Mouse (Mus musculus) stomach, embryonic 16.5 days (tissue): ENCODE data around the gene Smarca4. TPM values are rescaled to one million over a fixed set of nuclear protein-coding genes. Genes with fewer than 3 reads are reported as not detected.
A peak's percentile ranks its signal among the peaks of the same experiment; 100 is the strongest.

Source experiments
- ATAC-seq: fragments of 200-750 bp; cut with Nextera tagmentation; 2 replicates; pipeline ENCODE4 v1.8.0; 2017; ENCODE audit warnings: moderate number of reproducible peaks, moderate TSS enrichment; ENCODE audit not compliant: insufficient read depth, low FRiP score
- H3K27ac ChIP-seq: fragments of 300-500 bp; sonication (generic); 2 replicates; pipeline ENCODE4 v1.5.1; 2014; ENCODE audit warnings: low read length
- H3K27me3 ChIP-seq: fragments of 300-500 bp; sonication (generic); 2 replicates; pipeline ENCODE4 v1.6.1; 2014; ENCODE audit warnings: low read length, control low read depth, mixed read lengths; ENCODE audit not compliant: control insufficient read depth, insufficient read depth
- H3K36me3 ChIP-seq: fragments of 300-500 bp; sonication (generic); 2 replicates; pipeline ENCODE4 v1.6.1; 2014; ENCODE audit warnings: low read length; ENCODE audit not compliant: control insufficient read depth, insufficient read depth
- H3K4me1 ChIP-seq: fragments of 300-500 bp; sonication (generic); 2 replicates; pipeline ENCODE4 v1.6.1; 2014; ENCODE audit warnings: low read length, control low read depth, mixed read lengths; ENCODE audit not compliant: control insufficient read depth, insufficient read depth
- H3K4me2 ChIP-seq: fragments of 300-500 bp; sonication (generic); 2 replicates; pipeline ENCODE4 v1.6.1; 2014; ENCODE audit warnings: low read depth, low read length, mixed read lengths
- H3K4me3 ChIP-seq: fragments of 300-500 bp; sonication (generic); replicated peaks from 2 replicates; pipeline ENCODE4 v1.5.1; 2014; ENCODE audit warnings: mild to moderate bottlenecking, low read length
- H3K9ac ChIP-seq: fragments of 300-500 bp; sonication (generic); 2 replicates; pipeline ENCODE4 v1.6.1; 2014; ENCODE audit warnings: low read length
- H3K9me3 ChIP-seq: fragments of 300-500 bp; sonication (generic); replicated peaks from 2 replicates; pipeline ENCODE4 v1.6.1; 2016; ENCODE audit warnings: low read length, control low read depth; ENCODE audit not compliant: control insufficient read depth
- WGBS: fragments of 180-500 bp; shearing (Covaris S2); extraction: QIAGEN DNeasy Blood & Tissue Kit; methylation state at CpG from one replicate; pipeline ENCODE4 v1.1.7; 2014; 5-methylcytosine and 5-hydroxymethylcytosine counted together
- polyA plus RNA-seq: library from polyadenylated mRNA; unstranded; fragments of >200 nt; fragmentation: Nextera tagmentation; extraction: Ambion mirVana; gene quantifications from 2 replicates; pipeline ENCODE4 v1.2.1, GENCODE M21; 2015

Smarca4 gene
- polyA plus RNA-seq, 1 experiment from 2014 or later, result 63.2 TPM

- H3K27ac ChIP-seq, result no peak overlapping the region
- H3K4me2 ChIP-seq, result no peak overlapping the region
- WGBS, result 86% methylated on average over 3 of the region's 3 CpGs
- H3K4me1 ChIP-seq, result 0 out of 2 replicates have a peak, but pooled peaks cover 4% of the 10 kb centered on the region
- H3K4me3 ChIP-seq, result no peak overlapping the region
- no peaks in the 10 kb centered on the region for H3K9me3 ChIP-seq
- H3K36me3 ChIP-seq, result peaks cover 38% of the 10 kb centered on the region
- no peak for ATAC-seq
- no peaks in the 10 kb centered on the region for H3K27me3 ChIP-seq
- H3K9ac ChIP-seq, result no peak overlapping the region
Measured at GRCm38 (mm10) chr9:21747238-21747774, 131.3 kb downstream of the Smarca4 start.

DNA sequence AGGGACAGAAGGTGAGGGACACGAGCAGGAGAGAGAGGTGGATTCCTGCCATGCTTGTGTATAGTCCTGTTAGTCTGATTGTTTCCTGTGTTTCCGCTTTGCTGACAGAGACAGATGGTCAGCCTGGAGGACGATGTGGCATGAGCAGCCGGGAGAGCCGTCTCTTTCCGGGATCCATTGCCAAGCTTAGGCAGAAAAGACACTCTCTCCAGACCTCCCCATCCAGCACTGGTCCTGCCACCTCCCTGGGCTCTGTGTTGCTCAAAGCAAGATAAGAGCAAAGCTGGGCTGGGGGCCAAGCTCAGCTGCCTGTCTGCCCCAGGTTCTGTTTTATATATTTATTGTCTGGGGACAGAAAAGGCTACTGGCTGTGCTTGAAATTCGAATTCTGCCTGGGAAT, 132.1 kb downstream of the Smarca4 start:
- 37% methylated on average over 7 of the region's 7 CpGs for WGBS
- no peaks in the 10 kb centered on the region for H3K9me3 ChIP-seq
- H3K4me3 ChIP-seq, result no peak overlapping the region
- H3K9ac ChIP-seq, result no peak overlapping the region
- H3K36me3 ChIP-seq, result peaks cover 33% of the 10 kb centered on the region
- H3K4me1 ChIP-seq, result peaks cover 9% of the 10 kb centered on the region; the same call in 1 of the 2 replicates
- no peaks in the 10 kb centered on the region for H3K27me3 ChIP-seq
- peak; percentile 19; the same call in 1 of the 2 replicates for ATAC-seq
- H3K27ac ChIP-seq, result no peak overlapping the region
- no peak overlapping the region for H3K4me2 ChIP-seq

- peaks cover 33% of the 10 kb centered on the region for H3K36me3 ChIP-seq
- H3K27ac ChIP-seq, result no peak overlapping the region
- H3K9me3 ChIP-seq, result no peaks in the 10 kb centered on the region
- peaks cover 10% of the 10 kb centered on the region for H3K4me1 ChIP-seq
- no peak overlapping the region for H3K9ac ChIP-seq
- H3K4me2 ChIP-seq, result no peak overlapping the region
- H3K4me3 ChIP-seq, result no peak overlapping the region
- no peak for ATAC-seq
- WGBS, result 77% methylated on average over 10 of the region's 10 CpGs
- no peaks in the 10 kb centered on the region for H3K27me3 ChIP-seq
Measured at GRCm38 (mm10) chr9:21748491-21748890, 132.5 kb downstream of the Smarca4 start.

GRCm38 (mm10) chr9:21749382-21750118, 133.6 kb downstream of the Smarca4 start:
- Histone ChIP-seq H3K36me3 (peaks cover 30% of the 10 kb centered on the region), H3K4me2 (no peak overlapping the region), H3K9ac (no peak overlapping the region; the same call in 1 of the 2 replicates), H3K27me3 (no peaks in the 10 kb centered on the region), H3K4me1 (peaks cover 19% of the 10 kb centered on the region), H3K27ac (no peak overlapping the region), H3K4me3 (no peak overlapping the region), H3K9me3 (no peaks in the 10 kb centered on the region)
- 84% methylated on average over 6 of the region's 6 CpGs for WGBS
- no peak for ATAC-seq

DNA sequence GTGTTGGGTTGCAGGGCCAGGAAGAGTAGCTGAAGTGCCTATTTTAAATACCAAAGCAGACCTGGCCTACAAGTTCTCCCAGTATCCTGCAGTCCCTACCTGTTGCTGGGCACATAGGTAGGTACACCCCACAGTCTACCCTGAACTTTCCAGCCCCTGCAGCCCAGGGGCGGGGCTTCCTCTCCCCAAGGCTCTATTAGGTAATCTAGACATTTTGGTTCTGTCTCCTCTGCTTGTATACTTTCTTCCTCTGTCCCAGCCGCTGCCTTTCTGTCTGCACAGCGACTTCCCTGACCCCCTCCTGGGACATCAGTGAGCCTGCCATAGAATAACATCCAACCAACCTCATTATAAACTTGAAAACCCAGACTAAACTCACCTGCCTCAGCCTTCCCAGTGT, 134.4 kb downstream of the Smarca4 start:
- ATAC-seq, result no peak
- peaks cover 27% of the 10 kb centered on the region for H3K36me3 ChIP-seq
- H3K4me3 ChIP-seq, result no peak overlapping the region
- no peak overlapping the region; the same call in 1 of the 2 replicates for H3K27ac ChIP-seq
- no peak overlapping the region for H3K9ac ChIP-seq
- no peaks in the 10 kb centered on the region for H3K9me3 ChIP-seq
- 76% methylated on average over 3 of the region's 3 CpGs for WGBS
- no peaks in the 10 kb centered on the region for H3K27me3 ChIP-seq
- H3K4me2 ChIP-seq, result no peak overlapping the region
- H3K4me1 ChIP-seq, result peaks cover 19% of the 10 kb centered on the region

DNA sequence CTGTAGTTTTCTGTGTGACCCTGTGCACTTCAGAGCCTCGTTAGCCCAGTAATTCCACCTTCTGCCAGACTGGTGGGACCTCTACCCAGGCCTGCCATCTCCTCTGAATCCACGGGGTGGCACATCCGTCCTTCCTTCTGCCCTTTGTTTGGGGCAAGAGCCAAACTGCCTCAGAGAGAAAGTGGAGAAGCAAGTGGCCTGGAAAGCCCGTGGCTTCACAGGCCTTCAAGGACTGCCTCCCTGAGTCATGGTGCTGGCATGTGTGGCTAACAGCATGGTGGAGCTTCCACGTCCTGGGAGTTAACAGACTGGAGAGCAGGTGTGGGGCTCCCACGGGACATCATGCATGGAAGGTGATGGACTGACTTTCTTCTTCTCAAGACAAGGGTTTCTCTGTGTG, 135.4 kb downstream of the Smarca4 start:
- Histone ChIP-seq H3K4me1 (peaks cover 19% of the 10 kb centered on the region), H3K27me3 (no peaks in the 10 kb centered on the region), H3K27ac (no peak overlapping the region), H3K9ac (no peak overlapping the region), H3K4me3 (no peak overlapping the region), H3K4me2 (no peak overlapping the region), H3K36me3 (peaks cover 19% of the 10 kb centered on the region; the same call in 1 of the 2 replicates), H3K9me3 (no peaks in the 10 kb centered on the region)
- WGBS, result 64% methylated on average over 6 of the region's 6 CpGs
- no peak for ATAC-seq

GRCm38 (mm10) chr9:21752252-21752792, 136.4 kb downstream of the Smarca4 start:
- Histone ChIP-seq H3K9ac (peak overlapping the region; percentile 54; the same call in 1 of the 2 replicates), H3K4me2 (no peak overlapping the region), H3K27ac (peak overlapping the region; percentile 71), H3K9me3 (no peaks in the 10 kb centered on the region), H3K36me3 (peaks cover 18% of the 10 kb centered on the region), H3K27me3 (no peaks in the 10 kb centered on the region), H3K4me1 (peaks cover 19% of the 10 kb centered on the region), H3K4me3 (no peak overlapping the region)
- 45% methylated on average over 10 of the region's 10 CpGs for WGBS
- peak; percentile 18; the same call in 1 of the 2 replicates for ATAC-seq
